Mouse (Mus musculus) adrenal gland, adult (tissue): ENCODE measurements around the gene Uqcc1.

Experiments used
- DNase-seq, 2 experiments: peaks; one replicate each; pipeline ENCODE4 v3.0.0; 2022 to 2023; ENCODE audit warnings: low spot score in 1 of 2; ENCODE audit not compliant: inconsistent age in 2 of 2

Gene Uqcc1

DNA sequence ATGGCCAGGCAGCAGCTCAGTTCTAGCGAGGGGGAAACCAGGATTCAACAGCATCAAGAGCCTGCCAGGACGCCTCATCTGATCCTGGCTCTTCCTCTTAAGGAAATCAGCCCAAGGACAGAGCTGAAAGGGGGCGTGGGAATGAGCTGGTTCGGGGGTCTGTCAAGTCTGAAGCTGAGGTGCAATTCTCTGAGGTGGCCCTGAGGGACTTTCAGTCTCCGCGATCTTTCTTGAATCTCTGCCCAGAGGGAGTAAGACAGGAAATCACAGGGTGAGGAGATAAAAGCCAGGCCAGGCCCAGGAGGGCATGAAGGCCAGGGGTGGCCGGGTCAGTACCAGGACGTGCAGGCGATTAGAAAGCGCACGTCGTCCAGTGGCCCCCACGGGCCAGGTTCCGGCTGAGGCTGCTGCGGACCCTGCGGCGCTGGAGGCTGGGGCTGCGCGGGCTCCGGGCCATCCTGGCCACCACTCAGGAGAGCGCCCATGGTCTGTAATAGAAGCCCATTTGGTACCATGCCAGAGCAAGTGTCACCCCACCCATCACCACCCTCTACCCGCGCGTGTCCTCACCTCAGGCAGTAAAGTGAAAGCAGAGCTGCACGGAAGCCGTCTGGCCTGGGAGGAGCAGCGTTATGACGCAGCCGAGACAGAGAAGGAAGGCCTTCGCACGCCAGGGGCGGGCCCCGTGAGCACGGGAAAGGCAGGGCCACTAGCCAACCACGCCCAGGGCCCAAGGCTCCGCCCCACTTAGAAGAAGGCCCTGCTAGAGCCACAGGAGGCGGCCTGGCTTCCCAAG lies 111.3 kb downstream of the Uqcc1 start:
- peak; percentile 98 to 99 for DNase-seq

GRCm38 (mm10) chr2:155817301-155818245 lies 112.5 kb downstream of the Uqcc1 start:
- peak; percentile 86 to 94 for DNase-seq

- DNase-seq = peak; percentile 41 to 58
These were observed 113.9 kb downstream of the Uqcc1 start for GRCm38 (mm10) chr2:155816179-155816578.

- peak in 1 of 2 experiments; percentile 69 for DNase-seq
These were observed 115.3 kb downstream of the Uqcc1 start for GRCm38 (mm10) chr2:155814829-155815228.

GRCm38 (mm10) chr2:155812637-155813036 lies 117.5 kb downstream of the Uqcc1 start:
- DNase-seq = peak in 1 of 2 experiments; percentile 6

DNA sequence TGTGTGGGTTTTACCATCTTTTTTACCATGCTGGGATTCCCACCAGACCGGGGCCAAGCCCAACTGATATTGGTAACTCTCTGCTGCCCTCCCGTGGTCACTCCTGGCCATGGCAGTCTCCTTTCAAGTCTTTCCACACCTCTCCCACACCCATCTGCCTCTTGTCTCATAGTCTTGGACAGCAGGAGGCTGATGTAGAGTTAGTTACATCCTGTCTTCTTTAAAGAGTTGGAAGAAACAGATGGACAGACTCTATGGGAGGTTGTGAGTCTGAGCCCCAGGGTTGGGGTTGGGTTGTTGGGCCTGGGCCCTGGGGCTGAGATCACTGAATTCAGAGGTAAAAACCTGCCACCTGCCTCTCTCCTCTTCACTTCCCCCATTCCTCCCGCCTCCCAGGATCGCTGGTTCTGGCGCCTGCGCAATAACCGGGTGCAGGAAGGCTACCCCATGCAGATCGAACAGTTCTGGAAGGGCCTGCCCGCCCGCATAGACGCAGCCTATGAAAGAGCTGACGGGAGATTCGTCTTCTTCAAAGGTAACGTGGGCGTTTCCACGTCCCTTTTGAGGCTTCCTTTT lies 118.2 kb downstream of the Uqcc1 start:
- DNase-seq = peak; percentile 86 to 95

DNA sequence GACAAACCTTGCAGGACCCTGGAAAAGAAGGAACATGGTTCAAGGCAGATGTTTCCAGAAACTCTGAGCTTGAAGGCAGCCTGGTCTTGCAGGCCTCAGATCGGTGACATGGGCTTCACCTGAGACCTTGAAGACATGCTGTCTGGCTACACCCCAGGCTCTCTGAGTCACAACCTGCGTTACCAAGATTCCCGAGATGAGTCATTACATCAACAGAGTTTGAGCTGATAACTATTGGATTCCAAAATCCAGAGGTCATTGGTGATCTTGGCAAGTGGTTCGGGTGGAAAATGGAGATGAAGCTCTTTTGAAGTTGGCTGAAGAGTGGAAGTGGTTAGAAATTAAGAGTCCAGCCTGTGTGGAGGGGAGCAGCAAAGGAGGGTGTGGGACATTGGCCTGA lies 120.5 kb downstream of the Uqcc1 start:
- peak; percentile 89 to 93 for DNase-seq

DNA sequence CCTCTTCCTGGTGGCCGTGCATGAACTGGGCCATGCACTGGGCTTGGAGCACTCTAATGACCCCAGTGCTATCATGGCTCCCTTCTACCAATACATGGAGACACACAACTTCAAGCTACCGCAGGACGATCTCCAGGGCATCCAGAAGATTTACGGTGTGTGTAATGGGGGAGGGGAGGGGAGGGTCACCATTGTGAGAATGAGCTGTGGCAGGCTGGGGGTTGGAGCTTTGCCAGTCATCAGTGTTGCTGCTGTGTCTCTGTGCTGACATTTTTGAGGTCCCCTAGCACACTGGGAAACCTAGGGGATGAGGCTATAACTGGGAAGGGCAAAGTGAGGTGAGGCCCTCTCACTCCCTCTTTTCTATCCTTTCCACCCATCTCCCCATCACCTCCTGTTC lies 122.7 kb downstream of the Uqcc1 start:
- peak; percentile 25 to 65 for DNase-seq

DNA sequence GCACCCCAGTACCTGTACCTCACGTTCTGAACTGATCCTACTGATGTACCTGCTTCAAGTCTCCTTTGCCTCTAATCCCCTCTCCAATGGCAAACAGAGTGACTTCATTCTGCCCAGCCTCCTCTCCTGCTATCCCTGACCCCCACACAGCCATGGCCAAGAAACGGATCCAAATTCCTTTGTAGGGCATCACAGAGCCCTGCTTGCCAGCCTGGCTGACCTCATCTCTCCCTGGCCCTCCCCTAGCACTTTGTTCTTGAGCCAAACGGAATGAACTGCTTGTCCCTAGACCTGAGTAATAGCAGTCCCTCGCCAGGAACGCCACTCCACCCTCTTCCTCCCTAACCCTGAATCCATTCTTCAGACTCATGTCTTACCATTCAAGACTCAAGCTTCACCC lies 123.6 kb downstream of the Uqcc1 start:
- DNase-seq = peak; percentile 95 to 96

DNA sequence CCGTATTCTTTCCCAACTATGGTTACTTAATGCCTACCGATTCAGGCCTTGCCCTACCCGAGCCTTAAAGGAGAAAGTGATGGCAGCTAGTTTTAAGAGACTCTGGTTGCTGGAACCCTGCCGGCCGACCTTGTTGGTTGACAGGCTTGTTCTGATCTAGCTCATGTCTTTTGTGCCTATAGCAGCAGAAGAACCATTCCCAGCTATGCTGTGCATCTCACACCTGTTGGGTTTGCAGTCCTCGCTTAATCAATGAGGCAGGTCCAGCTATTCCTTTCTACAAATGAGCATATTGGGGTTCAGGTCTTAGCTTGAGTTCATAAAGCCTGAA lies 124.2 kb downstream of the Uqcc1 start:
- DNase-seq = no peak

DNA sequence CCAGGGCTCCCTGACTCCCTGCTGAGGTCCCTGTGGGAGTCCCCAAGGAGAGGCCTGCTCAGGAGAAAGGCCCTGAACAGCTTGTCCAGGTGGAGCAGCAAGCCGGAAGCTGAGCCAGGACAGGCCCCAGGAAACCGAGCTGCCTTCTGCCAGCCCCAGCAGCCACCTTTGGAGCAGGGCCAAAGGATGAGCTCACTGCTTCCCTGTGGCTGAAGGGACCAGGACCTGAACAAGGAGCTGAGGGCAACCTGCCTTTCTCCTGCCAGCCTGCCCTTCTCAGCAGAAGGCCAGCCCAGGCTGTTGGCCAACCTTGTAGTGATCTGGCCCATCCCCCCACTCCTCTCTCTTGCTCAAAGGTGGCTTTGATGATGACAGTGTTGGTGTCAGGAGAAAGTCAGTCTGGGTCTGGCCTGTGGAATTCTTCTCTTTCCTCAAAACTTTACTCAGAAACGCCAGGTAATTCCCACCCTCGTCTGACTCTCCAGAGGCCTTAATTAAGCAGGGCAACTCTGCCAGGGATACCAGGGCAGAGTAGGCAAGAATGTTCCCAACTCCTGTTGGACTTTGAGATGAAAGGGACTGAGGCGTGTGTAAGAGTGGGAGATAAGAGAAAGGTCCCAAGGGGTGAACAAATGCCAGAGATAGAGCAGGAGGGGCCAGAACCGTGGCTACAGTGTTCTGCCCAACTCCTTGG lies 124.7 kb downstream of the Uqcc1 start:
- peak; percentile 93 to 96 for DNase-seq

GRCm38 (mm10) chr2:155804053-155804452 lies 126.1 kb downstream of the Uqcc1 start:
- no peak for DNase-seq

GRCm38 (mm10) chr2:155802761-155803160 lies 127.3 kb downstream of the Uqcc1 start:
- DNase-seq = peak; percentile 27 to 54

DNA sequence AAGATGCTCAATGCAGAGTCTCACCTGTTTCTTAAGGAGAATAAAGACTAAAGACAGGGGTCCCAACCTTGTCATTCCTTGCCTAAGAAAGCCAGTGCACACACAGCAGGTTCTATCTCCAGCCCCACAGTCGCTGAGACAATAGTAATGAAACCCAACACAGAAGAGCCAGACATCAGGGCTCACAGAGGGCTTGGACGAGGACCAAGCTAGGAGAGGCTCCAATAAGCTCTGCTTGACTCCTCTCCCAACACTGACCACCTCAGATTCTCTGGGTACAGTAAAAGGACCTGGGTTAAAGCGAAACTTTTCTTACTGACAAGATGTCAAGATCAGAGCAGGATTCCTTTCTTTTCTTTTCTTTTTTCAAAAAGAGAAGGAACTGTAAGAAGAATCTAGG lies 131.5 kb downstream of the Uqcc1 start:
- no peak for DNase-seq
